Mouse (Mus musculus): ENCODE data around the gene Klhl4.

The Klhl4 gene

GRCm38 (mm10) chrX:114473782-114474731 is at the start of gene Klhl4:
Klhl4 (plus strand) TSS chrX:114474333.
- no peak for DNase-seq (ENCODE audit: low spot score)

- DNase-seq (ENCODE audit: low spot score): no peak
Measured at GRCm38 (mm10) chrX:114484153-114484552, 10.0 kb downstream of the Klhl4 start.

DNA sequence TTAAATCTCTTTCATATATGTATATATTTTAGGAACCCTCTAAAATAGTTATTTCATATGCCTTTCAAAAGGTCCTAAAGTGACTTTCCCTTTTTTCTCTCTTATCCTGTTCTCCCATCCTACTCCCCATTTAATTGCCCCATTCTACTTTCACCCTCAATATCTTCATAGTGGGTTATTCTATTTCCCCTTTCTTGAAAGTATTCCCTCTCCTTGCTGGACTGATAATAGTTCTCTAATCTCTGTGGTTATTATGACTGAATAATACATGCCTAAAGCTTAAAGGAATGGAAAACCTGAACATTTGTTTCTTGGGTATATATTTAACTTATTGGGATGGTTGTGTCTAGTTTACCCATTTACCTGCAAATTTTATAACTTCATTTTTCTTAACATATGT is 12.6 kb downstream of the Klhl4 start:
- DNase-seq (ENCODE audit: low spot score): no peak

- no peak for DNase-seq (ENCODE audit: low spot score)
Measured at GRCm38 (mm10) chrX:114558141-114558540, 84.0 kb downstream of the Klhl4 start.

- DNase-seq (ENCODE audit: low spot score): no peak
Measured at GRCm38 (mm10) chrX:114582311-114582710, 108.2 kb downstream of the Klhl4 start.

Data from ovary, postnatal 14 days (tissue).